Mouse (Mus musculus): ENCODE results near the gene Dhrs7. TPM values are rescaled to one million over a fixed set of nuclear protein-coding genes. Genes with fewer than 3 reads are reported as not detected.

Gene Dhrs7
- total RNA-seq, 1 experiment from 2014 or later = 81.0 TPM

DNA sequence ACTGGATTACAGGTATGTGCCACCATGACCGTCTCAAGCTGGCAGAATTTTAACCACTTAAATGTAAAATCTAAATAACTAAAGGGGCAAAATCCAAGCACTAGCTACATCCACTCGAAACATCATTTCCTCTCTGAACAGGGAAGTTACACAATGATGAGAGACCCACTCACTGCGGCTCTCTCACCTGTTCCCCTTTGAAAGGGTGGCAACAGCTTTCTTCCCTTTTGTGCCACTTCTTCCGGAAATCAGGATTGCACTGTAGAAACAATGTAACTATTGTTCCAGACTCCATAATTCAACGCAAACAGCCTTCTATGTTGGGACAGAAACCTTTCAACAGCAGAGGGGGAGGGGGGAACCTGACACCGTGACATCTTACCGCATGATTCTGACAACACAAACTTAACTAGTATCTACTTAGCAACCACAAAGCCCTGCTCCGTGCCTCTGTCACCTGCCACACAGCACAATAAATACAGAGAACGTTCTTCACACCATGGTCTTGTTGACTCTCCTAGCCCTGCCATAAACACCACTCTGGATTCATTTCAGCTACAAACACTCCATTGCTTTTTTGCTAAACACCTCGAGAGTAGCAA, 3.3 kb upstream of the Dhrs7 start:
- ATAC-seq (replicated peaks; ENCODE audit: insufficient number of reproducible peaks, low FRiP score, low TSS enrichment, poor library complexity, severe bottlenecking) = no peak

DNA sequence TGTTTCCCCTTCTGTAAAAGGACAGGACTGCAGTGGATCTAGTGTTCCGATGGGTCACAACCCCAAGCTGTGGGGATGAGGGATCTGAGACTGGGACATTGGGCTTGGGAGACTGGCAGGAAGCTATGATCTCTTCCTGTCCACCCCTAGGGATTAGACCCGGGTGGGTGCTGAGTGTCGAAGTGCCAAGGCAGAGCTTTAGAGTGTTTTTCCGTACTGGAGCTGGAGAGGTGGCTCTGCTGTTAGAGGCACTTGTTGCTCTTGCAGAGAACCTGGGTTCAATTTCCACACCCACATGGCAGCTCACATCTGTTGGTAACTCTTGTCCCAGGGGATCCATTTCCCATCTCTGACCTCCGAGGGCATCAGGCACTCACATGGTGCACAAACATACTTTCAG, 1.3 kb upstream of the Dhrs7 start:
- no peak for ATAC-seq (replicated peaks; ENCODE audit: insufficient number of reproducible peaks, low FRiP score, low TSS enrichment, poor library complexity, severe bottlenecking)

DNA sequence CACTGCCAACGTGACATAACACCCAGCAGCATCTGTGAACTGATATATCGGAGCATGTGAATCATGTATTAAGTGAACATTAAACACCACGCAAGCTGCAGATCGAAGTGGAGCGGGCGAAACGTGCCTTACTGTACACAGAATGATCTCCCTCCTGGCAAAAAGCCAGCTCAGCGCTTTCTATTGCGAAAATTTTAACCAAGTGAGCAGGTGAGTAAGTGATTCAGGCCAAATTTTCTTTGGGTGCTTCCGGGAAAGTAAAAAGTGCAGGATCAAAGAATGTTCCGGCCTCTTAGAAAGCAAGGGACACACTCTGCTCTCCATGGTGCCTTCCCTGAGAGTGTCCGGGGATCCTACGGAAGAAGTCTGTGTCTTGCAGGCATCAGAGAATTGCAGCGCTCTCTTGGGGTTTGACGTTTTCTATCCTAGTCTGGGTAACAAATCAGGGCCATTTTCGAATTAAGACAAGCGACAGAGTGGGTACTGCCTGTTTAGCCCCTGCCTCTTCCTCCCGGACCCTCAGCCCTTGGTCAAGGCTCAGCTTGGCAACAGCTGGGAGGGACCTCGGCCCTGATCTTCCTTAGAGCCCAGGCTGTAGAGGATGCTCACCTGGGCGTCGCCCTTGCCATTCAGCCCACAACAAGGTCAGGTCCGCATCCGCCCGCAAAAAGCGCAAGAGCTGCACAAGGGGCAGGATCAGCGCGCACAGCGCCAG, 532 bp downstream of the Dhrs7 start:
- ATAC-seq (replicated peaks; ENCODE audit: insufficient number of reproducible peaks, low FRiP score, low TSS enrichment, poor library complexity, severe bottlenecking) = 0 out of 2 replicates have a peak, but pooled peaks have one; percentile 24

DNA sequence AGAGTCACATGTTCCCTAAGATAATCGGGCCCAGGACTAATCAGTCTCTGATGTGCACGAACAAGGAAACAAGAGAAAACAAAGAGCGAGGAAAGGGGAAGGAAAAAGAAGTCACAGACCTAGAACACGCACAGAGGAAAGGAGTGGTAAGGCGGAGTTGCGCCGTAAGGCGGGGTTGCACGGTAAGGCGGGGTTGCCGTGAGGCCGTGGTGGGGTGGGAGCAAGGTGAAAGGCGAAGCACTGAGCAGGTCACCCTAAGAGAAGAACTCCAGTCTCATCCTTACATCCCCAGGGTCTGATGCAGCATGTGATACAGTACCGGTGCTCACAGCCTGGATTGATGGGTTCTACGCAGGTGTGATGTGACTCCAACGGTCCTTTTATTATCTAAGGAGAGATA, 8.9 kb downstream of the Dhrs7 start:
- ATAC-seq (replicated peaks; ENCODE audit: insufficient number of reproducible peaks, low FRiP score, low TSS enrichment, poor library complexity, severe bottlenecking) = no peak

DNA sequence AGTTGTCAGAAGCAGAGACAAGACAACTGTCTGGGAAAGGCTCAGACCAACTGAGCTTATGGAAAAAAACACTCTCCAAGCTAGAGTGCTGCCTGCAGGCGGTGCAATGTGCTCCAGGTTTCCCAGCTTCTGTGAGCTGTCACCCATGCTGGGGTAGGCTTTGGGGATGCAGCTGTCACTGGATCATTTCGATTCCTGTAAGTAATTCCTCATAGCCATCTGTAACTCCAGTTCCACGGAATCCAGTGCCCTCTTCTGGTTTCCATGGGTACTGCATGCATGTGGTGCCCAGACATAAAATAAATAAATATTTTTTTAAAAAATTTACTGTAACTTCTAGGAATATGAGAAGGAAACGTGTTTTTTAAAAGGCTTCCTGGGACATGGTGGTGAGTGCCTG, 10.0 kb downstream of the Dhrs7 start:
- 0 out of 2 replicates have a peak, but pooled peaks have one; percentile 35 for ATAC-seq (replicated peaks; ENCODE audit: insufficient number of reproducible peaks, low FRiP score, low TSS enrichment, poor library complexity, severe bottlenecking)

DNA sequence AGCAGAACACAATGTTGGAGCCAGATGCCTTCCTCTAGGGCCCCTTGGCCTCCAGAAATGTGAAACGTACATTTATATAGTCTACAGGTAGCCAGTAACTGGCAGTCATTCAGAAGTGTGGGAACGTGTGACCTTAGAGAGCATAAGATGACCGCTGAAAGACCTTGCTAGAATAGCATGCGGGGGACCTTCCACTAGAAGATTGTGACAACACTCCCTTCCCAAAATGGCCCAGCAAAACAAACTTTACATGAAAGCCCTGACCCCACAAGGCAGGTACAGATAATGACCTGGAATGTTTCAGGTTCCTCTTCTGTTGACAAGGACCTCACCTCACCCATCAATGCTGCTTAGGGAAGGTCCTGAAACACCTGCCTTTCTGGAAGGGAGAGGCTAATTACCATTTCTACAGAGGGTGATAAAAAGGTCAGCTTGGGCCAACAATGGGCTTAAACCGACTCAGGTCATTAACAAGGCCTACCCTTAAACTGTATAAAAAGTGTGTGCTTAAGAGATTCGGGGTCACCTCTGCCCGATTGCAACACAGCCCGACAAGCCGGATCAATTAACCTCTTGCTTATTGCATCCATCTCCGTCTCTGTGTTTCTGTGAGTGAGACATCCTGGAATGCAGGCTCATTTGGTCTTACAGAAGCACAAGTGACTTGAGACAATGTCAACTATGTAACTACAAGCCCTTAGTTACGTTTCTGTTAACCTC, 14.9 kb downstream of the Dhrs7 start, which contains the start of gene Gm4756:
Gene Gm4756, minus strand, starts transcription at position 51 of the 720 bp plus-strand sequence.
- no peak for ATAC-seq (replicated peaks; ENCODE audit: insufficient number of reproducible peaks, low FRiP score, low TSS enrichment, poor library complexity, severe bottlenecking)

DNA sequence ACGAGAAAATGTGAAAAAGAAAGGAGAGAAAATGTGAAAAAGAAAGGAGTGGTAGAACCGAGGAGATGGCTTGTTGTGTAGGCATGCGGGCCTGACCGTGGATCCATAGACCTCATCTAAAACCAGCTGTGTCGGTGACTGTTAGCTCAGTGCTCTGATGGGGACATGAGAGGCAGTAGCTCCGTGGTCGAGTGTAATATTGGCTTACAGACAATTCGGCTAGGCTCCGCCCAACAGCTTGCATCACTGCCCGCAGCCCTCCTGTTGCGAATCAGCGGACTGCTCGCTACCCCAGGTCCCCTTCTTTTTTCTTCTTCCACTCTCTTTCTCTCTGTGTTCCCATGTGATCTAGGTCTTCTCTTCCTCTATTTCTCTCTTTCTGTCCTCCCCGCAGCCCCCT, 15.8 kb downstream of the Dhrs7 start:
- ATAC-seq (replicated peaks; ENCODE audit: insufficient number of reproducible peaks, low FRiP score, low TSS enrichment, poor library complexity, severe bottlenecking) = no peak

DNA sequence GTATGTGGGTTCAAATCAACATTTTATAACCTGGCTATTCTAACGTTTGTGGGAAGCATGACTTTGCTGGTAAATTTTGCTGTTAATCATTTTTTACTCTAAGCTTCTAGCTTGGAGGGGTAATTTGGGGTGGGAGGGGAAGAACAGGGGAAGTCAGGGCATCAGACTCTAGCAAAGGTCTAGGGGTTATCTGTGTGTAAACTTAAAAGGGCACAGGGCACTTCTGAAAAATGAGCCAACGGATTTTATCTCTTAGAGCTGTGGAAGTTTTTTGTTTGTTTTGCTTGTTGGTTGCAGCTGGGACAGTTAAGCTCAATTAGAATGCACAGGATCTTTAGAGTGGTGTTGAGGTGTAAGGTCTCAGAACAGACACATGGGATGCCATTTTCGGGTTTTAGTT, 26.7 kb downstream of the Dhrs7 start:
- no peak for ATAC-seq (replicated peaks; ENCODE audit: insufficient number of reproducible peaks, low FRiP score, low TSS enrichment, poor library complexity, severe bottlenecking)

DNA sequence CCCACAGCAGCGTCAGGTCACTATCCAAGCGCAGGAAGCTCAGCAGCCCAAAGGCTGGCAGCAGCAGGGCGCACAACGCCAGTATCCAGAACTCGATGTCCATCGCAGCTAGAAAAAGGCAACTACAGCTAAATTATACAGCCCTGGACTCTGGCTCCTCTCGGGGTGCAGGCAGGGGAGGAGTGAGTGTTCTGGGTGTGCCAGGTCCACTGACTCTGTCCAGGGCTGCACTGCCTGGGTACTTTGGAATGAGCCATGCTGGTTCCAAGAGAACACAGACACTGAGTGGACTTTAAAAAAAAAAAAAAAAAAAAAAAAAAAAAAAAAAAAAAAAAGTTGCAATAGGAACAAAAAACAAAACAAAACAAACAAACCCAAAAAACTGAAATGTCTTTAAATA, 36.0 kb downstream of the Dhrs7 start:
- ATAC-seq (replicated peaks; ENCODE audit: insufficient number of reproducible peaks, low FRiP score, low TSS enrichment, poor library complexity, severe bottlenecking) = no peak

DNA sequence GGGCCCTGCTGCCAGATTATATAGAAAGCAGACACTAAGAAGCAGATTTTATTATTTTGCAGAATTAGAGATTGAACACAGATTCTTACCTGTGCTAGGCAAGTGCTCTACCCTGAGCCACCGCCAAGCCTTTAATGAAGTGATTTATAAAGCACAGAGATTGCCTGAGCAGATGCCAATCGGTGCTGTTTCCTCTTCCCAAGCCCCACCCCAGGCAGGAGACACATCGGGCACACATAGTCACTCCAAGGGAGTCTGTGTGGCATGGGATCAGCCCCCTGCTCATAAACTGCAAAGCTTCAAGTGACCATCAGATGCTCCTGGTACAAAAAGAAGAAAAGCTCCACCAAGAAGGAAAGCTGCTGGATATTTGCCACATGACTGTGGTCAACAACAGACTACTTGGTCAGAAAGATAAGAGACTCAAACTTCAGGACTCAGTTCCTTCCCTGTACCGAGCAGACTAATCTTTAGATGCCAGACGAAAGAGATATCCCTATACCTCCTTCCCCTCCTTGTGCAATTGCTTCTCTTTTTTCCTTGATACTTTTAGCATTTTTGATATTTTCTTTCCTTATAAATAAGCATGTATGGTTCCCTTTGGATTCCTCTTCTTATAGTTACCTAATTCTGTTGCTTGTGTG, 41.7 kb downstream of the Dhrs7 start:
- ATAC-seq (replicated peaks; ENCODE audit: insufficient number of reproducible peaks, low FRiP score, low TSS enrichment, poor library complexity, severe bottlenecking) = no peak

DNA sequence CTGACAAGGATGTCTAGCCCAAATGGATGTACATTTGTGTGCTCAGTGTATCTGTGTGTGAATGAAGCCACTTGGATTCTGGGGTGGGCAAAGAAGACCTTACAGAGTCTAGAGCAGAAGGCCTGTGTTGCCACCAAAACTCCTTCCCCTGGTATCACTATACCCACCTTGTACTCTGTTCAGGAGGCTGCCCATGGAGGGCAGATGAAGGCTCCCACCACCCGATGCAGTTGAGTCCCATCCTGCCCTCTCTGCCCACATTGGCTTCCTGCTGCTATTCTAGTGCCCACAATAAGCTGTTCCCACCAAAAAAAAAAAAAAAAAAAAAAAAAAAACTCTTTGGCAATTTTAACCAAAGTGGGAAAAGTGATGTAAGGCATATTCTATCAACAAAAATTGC, 43.3 kb downstream of the Dhrs7 start:
- no peak for ATAC-seq (replicated peaks; ENCODE audit: insufficient number of reproducible peaks, low FRiP score, low TSS enrichment, poor library complexity, severe bottlenecking)

DNA sequence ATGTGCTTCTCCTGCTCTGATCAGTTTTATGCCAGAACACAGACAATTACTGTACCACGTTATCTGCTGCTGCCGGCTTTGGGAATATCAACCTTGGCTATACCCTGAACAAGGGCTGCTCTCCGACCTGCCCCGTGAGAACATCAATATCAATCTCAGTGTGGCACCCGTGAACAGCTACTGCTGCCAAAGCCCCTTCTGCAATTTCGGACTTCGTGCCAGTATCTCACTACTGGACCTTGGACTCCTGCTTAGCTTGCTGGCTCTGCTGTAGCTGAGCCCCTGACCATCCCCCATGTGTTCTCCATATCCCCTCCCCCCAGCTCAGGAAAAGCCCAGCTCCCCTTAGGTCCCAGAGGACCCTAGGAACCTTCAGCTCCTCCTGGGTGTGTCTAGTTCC, 43.9 kb downstream of the Dhrs7 start:
- no peak for ATAC-seq (replicated peaks; ENCODE audit: insufficient number of reproducible peaks, low FRiP score, low TSS enrichment, poor library complexity, severe bottlenecking)

DNA sequence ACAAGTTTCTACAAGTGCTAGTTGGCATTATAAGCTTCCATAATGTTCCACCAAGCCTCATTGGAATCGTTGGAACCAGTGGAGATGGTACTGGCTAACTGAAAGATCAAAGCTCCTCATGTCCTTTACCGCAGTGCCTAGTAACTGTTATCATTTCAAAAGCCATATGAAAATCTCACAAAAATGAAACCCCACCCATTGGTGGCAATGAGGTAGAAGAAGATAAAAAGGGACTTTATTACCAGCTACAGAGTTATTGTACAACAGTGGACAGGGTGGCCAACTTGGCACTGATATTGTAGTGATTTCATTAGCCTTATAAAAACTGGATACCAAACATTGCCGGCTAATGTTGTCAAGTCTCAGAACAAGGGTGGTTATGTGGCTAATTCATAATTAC, 52.7 kb downstream of the Dhrs7 start:
- no peak for ATAC-seq (replicated peaks; ENCODE audit: insufficient number of reproducible peaks, low FRiP score, low TSS enrichment, poor library complexity, severe bottlenecking)

Other genes with a start within 250 kb of the Dhrs7 start
- gene Lrrc9, start 223.0 kb downstream of the Dhrs7 start, total RNA-seq (2017) = 0.29 to 0.49 TPM in 2 of 3 replicates, not detected in the other
- 1.6 to 4.9 TPM (median 2.3 TPM) in 3 replicates for gene Pcnx4, start 128.5 kb downstream of the Dhrs7 start, total RNA-seq (2017)
- gene Gm4756, start 15.2 kb downstream of the Dhrs7 start, total RNA-seq (2017) = not detected in 3 replicates
- 150 to 232 TPM (median 173 TPM) in 3 replicates for gene Ppm1a, start 92.5 kb upstream of the Dhrs7 start, total RNA-seq (2017)